Mouse (Mus musculus): ENCODE results near the gene Osbpl7. TPM values are rescaled to one million over a fixed set of nuclear protein-coding genes. Genes with fewer than 3 reads are reported as not detected.
A peak's percentile ranks its signal among the peaks of the same experiment; 100 is the strongest.

The Osbpl7 gene
- total RNA-seq, 2 experiments from 2014 or later = 7.9 to 24.4 TPM

- ATAC-seq (replicated peaks; ENCODE audit: poor library complexity, severe bottlenecking) = peak; percentile 46
Observed at GRCm38 (mm10) chr11:97078751-97079150, 28.3 kb downstream of the Osbpl7 start.

- no peak for ATAC-seq (replicated peaks; ENCODE audit: poor library complexity, severe bottlenecking)
Observed at GRCm38 (mm10) chr11:97080291-97080690, 29.9 kb downstream of the Osbpl7 start.

GRCm38 (mm10) chr11:97082977-97083376, 32.5 kb downstream of the Osbpl7 start:
- peak; percentile 75 for ATAC-seq (replicated peaks; ENCODE audit: poor library complexity, severe bottlenecking)

GRCm38 (mm10) chr11:97083401-97084140, 33.1 kb downstream of the Osbpl7 start:
- ATAC-seq (replicated peaks; ENCODE audit: poor library complexity, severe bottlenecking) = peak; percentile 55

- no peak for ATAC-seq (replicated peaks; ENCODE audit: poor library complexity, severe bottlenecking)
Observed at GRCm38 (mm10) chr11:97084821-97085505, 34.5 kb downstream of the Osbpl7 start.

- ATAC-seq (replicated peaks; ENCODE audit: poor library complexity, severe bottlenecking) = no peak
Observed at GRCm38 (mm10) chr11:97086365-97086764, 35.9 kb downstream of the Osbpl7 start.

GRCm38 (mm10) chr11:97094600-97094999, 44.2 kb downstream of the Osbpl7 start:
- no peak for ATAC-seq (replicated peaks; ENCODE audit: poor library complexity, severe bottlenecking)

GRCm38 (mm10) chr11:97098791-97099190, 48.4 kb downstream of the Osbpl7 start:
- 0 out of 2 replicates have a peak, but pooled peaks have one; percentile 24 for ATAC-seq (replicated peaks; ENCODE audit: poor library complexity, severe bottlenecking)

- ATAC-seq (replicated peaks; ENCODE audit: poor library complexity, severe bottlenecking) = peak; percentile 57
Observed at GRCm38 (mm10) chr11:97101722-97102121, 51.3 kb downstream of the Osbpl7 start.

GRCm38 (mm10) chr11:97103163-97104090, 53.0 kb downstream of the Osbpl7 start:
- peak; percentile 84 for ATAC-seq (replicated peaks; ENCODE audit: poor library complexity, severe bottlenecking)

- no peak for ATAC-seq (replicated peaks; ENCODE audit: poor library complexity, severe bottlenecking)
Observed at GRCm38 (mm10) chr11:97104091-97104483, 53.7 kb downstream of the Osbpl7 start.

- ATAC-seq (replicated peaks; ENCODE audit: poor library complexity, severe bottlenecking) = no peak
Observed at GRCm38 (mm10) chr11:97108976-97109375, 58.5 kb downstream of the Osbpl7 start.

- no peak for ATAC-seq (replicated peaks; ENCODE audit: poor library complexity, severe bottlenecking)
Observed at GRCm38 (mm10) chr11:97112519-97113125, 62.2 kb downstream of the Osbpl7 start.

- no peak; the same call in 1 of the 2 replicates for ATAC-seq (replicated peaks; ENCODE audit: poor library complexity, severe bottlenecking)
Observed at GRCm38 (mm10) chr11:97114671-97115601, 64.5 kb downstream of the Osbpl7 start, which contains the start of gene Tbx21. TSS of gene Tbx21 (minus strand) at chr11:97115331.

- ATAC-seq (replicated peaks; ENCODE audit: poor library complexity, severe bottlenecking) = peak; percentile 58; the same call in 1 of the 2 replicates
Observed at GRCm38 (mm10) chr11:97115797-97116196, 65.4 kb downstream of the Osbpl7 start.

Data from granulocyte monocyte progenitor cell, adult 5-6 weeks (primary cell).